Mouse (Mus musculus): ENCODE measurements at regions not wholly inside any gene's neighbourhood (a gene's known extent, or its start where the extent isn't known, plus 50 kb on each side); places are given as distances from the start of the nearest gene placed in this dataset.

- no peak for TF ChIP-seq POLR2A (IDR thresholded peaks at IDR 0.05; ENCODE audit: borderline replicate concordance, extremely low read depth, insufficient read depth, insufficient read length, poor library complexity, severe bottlenecking)
- no peak for TF ChIP-seq CTCF (IDR thresholded peaks at IDR 0.05; ENCODE audit: borderline replicate concordance, extremely low read depth, insufficient read depth, insufficient read length)
- DNase-seq (ENCODE audit: low read depth), result no peak
Observed at GRCm38 (mm10) chr7:129936731-129937130, 345.1 kb downstream of the Wdr11 start.

GRCm38 (mm10) chr7:129937715-129938114, 346.1 kb downstream of the Wdr11 start:
- DNase-seq (ENCODE audit: low read depth), result no peak
- no peak for TF ChIP-seq CTCF (IDR thresholded peaks at IDR 0.05; ENCODE audit: borderline replicate concordance, extremely low read depth, insufficient read depth, insufficient read length)
- TF ChIP-seq POLR2A (IDR thresholded peaks at IDR 0.05; ENCODE audit: borderline replicate concordance, extremely low read depth, insufficient read depth, insufficient read length, poor library complexity, severe bottlenecking), result no peak

- no peak for DNase-seq (ENCODE audit: low read depth)
Observed at GRCm38 (mm10) chr7:129938141-129938540, 346.5 kb downstream of the Wdr11 start.

GRCm38 (mm10) chr7:129939266-129939665, 347.6 kb downstream of the Wdr11 start:
- no peak for TF ChIP-seq POLR2A (IDR thresholded peaks at IDR 0.05; ENCODE audit: borderline replicate concordance, extremely low read depth, insufficient read depth, insufficient read length, poor library complexity, severe bottlenecking)
- no peak for TF ChIP-seq CTCF (IDR thresholded peaks at IDR 0.05; ENCODE audit: borderline replicate concordance, extremely low read depth, insufficient read depth, insufficient read length)
- DNase-seq (ENCODE audit: low read depth), result peak; percentile 25

More at GRCm38 (mm10) chr7:129938141-129938540, 346.5 kb downstream of the Wdr11 start:
- TF ChIP-seq CTCF (IDR thresholded peaks at IDR 0.05; ENCODE audit: borderline replicate concordance, extremely low read depth, insufficient read depth, insufficient read length) (no peak), POLR2A (IDR thresholded peaks at IDR 0.05; ENCODE audit: borderline replicate concordance, extremely low read depth, insufficient read depth, insufficient read length, poor library complexity, severe bottlenecking) (no peak)

- DNase-seq (ENCODE audit: low read depth), result no peak
- TF ChIP-seq CTCF (IDR thresholded peaks at IDR 0.05; ENCODE audit: borderline replicate concordance, extremely low read depth, insufficient read depth, insufficient read length) (no peak), POLR2A (IDR thresholded peaks at IDR 0.05; ENCODE audit: borderline replicate concordance, extremely low read depth, insufficient read depth, insufficient read length, poor library complexity, severe bottlenecking) (no peak)
Observed at GRCm38 (mm10) chr7:129941311-129942029, 349.8 kb downstream of the Wdr11 start.

GRCm38 (mm10) chr7:129948613-129949110, 357.0 kb downstream of the Wdr11 start:
- TF ChIP-seq CTCF (IDR thresholded peaks at IDR 0.05; ENCODE audit: borderline replicate concordance, extremely low read depth, insufficient read depth, insufficient read length), result no peak
- TF ChIP-seq POLR2A (IDR thresholded peaks at IDR 0.05; ENCODE audit: borderline replicate concordance, extremely low read depth, insufficient read depth, insufficient read length, poor library complexity, severe bottlenecking), result no peak
- DNase-seq (ENCODE audit: low read depth), result no peak

GRCm38 (mm10) chr7:129950456-129950855, 358.8 kb downstream of the Wdr11 start:
- TF ChIP-seq CTCF (IDR thresholded peaks at IDR 0.05; ENCODE audit: borderline replicate concordance, extremely low read depth, insufficient read depth, insufficient read length) (no peak), POLR2A (IDR thresholded peaks at IDR 0.05; ENCODE audit: borderline replicate concordance, extremely low read depth, insufficient read depth, insufficient read length, poor library complexity, severe bottlenecking) (no peak)
- DNase-seq (ENCODE audit: low read depth), result no peak

GRCm38 (mm10) chr7:129958379-129958778, 366.7 kb downstream of the Wdr11 start:
- TF ChIP-seq CTCF (IDR thresholded peaks at IDR 0.05; ENCODE audit: borderline replicate concordance, extremely low read depth, insufficient read depth, insufficient read length) (no peak), POLR2A (IDR thresholded peaks at IDR 0.05; ENCODE audit: borderline replicate concordance, extremely low read depth, insufficient read depth, insufficient read length, poor library complexity, severe bottlenecking) (no peak)
- no peak for DNase-seq (ENCODE audit: low read depth)

GRCm38 (mm10) chr7:129962575-129962974, 370.9 kb downstream of the Wdr11 start:
- peak; percentile 51 for DNase-seq (ENCODE audit: low read depth)
- no peak for TF ChIP-seq CTCF (IDR thresholded peaks at IDR 0.05; ENCODE audit: borderline replicate concordance, extremely low read depth, insufficient read depth, insufficient read length)
- TF ChIP-seq POLR2A (IDR thresholded peaks at IDR 0.05; ENCODE audit: borderline replicate concordance, extremely low read depth, insufficient read depth, insufficient read length, poor library complexity, severe bottlenecking), result no peak

GRCm38 (mm10) chr7:129964192-129964591, 372.5 kb downstream of the Wdr11 start:
- TF ChIP-seq POLR2A (IDR thresholded peaks at IDR 0.05; ENCODE audit: borderline replicate concordance, extremely low read depth, insufficient read depth, insufficient read length, poor library complexity, severe bottlenecking) (no peak), CTCF (IDR thresholded peaks at IDR 0.05; ENCODE audit: borderline replicate concordance, extremely low read depth, insufficient read depth, insufficient read length) (no peak)
- DNase-seq (ENCODE audit: low read depth), result no peak

GRCm38 (mm10) chr7:129965281-129966051, 373.8 kb downstream of the Wdr11 start:
- DNase-seq (ENCODE audit: low read depth), result peak; percentile 43

More at GRCm38 (mm10) chr7:129965281-129966051, 373.8 kb downstream of the Wdr11 start:
- no peak for TF ChIP-seq CTCF (IDR thresholded peaks at IDR 0.05; ENCODE audit: borderline replicate concordance, extremely low read depth, insufficient read depth, insufficient read length)
